Mouse (Mus musculus) testis, adult 10 weeks (tissue): ENCODE data around the gene Dnajc9. TPM values are rescaled to one million over a fixed set of nuclear protein-coding genes. Genes with fewer than 3 reads are reported as not detected.

Experiments
- polyA plus RNA-seq: library from polyadenylated mRNA; stranded (reverse); fragments of 350-450 nt; fragmentation: Illumina TruSeq; extraction: RNeasy Lipid Tissue Mini Kit (QIAGEN cat#74804); gene quantifications from one replicate; pipeline ENCODE4 v1.2.3, GENCODE M21; 2014; ENCODE audit warnings: low read depth, low replicate concordance

Dnajc9 gene
- polyA plus RNA-seq, result 236 TPM

GRCm38 (mm10) chr14:20388441-20389129 is at the start of gene Dnajc9:
Dnajc9 (minus strand) TSS chr14:20388910.

GRCm38 (mm10) chr14:20393205-20393913 is 4.6 kb upstream of the Dnajc9 start, which contains the start of gene Mrps16:
Mrps16 (minus strand) TSS chr14:20393634.

GRCm38 (mm10) chr14:20347991-20348541 is 40.6 kb downstream of the Dnajc9 start, which contains the start of the genes Ecd and Fam149b:
Ecd (minus strand) TSS chr14:20348121.
Fam149b (plus strand) TSS chr14:20348162.

Other genes with a start within 250 kb of the Dnajc9 start
- 1.9 TPM for gene Kcnk5, start 207.1 kb downstream of the Dnajc9 start, polyA plus RNA-seq
- not detected for gene Kcnk16, start 119.7 kb downstream of the Dnajc9 start, polyA plus RNA-seq
- gene Nudt13, start 94.2 kb downstream of the Dnajc9 start, polyA plus RNA-seq, result 2.2 TPM
- 33.9 TPM for gene Ecd, start 40.8 kb downstream of the Dnajc9 start, polyA plus RNA-seq
- 44.6 TPM for gene Fam149b, start 40.7 kb downstream of the Dnajc9 start, polyA plus RNA-seq
- 4.3 TPM for gene Mrps16, start 4.7 kb upstream of the Dnajc9 start, polyA plus RNA-seq
- gene Cfap70, start 63.3 kb upstream of the Dnajc9 start, polyA plus RNA-seq, result 352 TPM
- gene Anxa7, start 91.2 kb upstream of the Dnajc9 start, polyA plus RNA-seq, result 20.7 TPM
- gene Mss51, start 108.0 kb upstream of the Dnajc9 start, polyA plus RNA-seq, result 2.8 TPM
- 80.2 TPM for gene Ppp3cb, start 157.7 kb upstream of the Dnajc9 start, polyA plus RNA-seq